Mouse (Mus musculus) kidney, adult 2 months (tissue): ENCODE results near the gene Adrb1. TPM values are rescaled to one million over a fixed set of nuclear protein-coding genes. Genes with fewer than 3 reads are reported as not detected.

Experiments
- DNase-seq: peaks from one replicate; pipeline ENCODE4 v3.0.0; 2021
- H3K27ac ChIP-seq: fragments of 200-500 bp; 2 replicates; pipeline ENCODE4 v1.5.1; 2012; ENCODE audit warnings: low read depth, low read length, control low read depth, inconsistent platforms; ENCODE audit not compliant: insufficient read depth
- H3K27me3 ChIP-seq: fragments of 200-500 bp; replicated peaks from 2 replicates; pipeline ENCODE4 v1.6.1; 2012; ENCODE audit warnings: mild to moderate bottlenecking, moderate library complexity, low read length, inconsistent platforms; ENCODE audit not compliant: control insufficient read depth, insufficient read depth
- H3K36me3 ChIP-seq: fragments of 200-500 bp; 2 replicates; pipeline ENCODE4 v1.6.1; 2012; ENCODE audit warnings: mild to moderate bottlenecking, moderate library complexity, low read length, inconsistent platforms; ENCODE audit not compliant: control insufficient read depth, insufficient read depth
- H3K4me1 ChIP-seq: fragments of 200-500 bp; 2 replicates; pipeline ENCODE4 v1.6.1; 2011; ENCODE audit warnings: low read length; ENCODE audit not compliant: control insufficient read depth, insufficient read depth
- H3K4me3 ChIP-seq: fragments of 200-500 bp; 2 replicates; pipeline ENCODE4 v1.5.1; 2011; ENCODE audit warnings: mild to moderate bottlenecking, low read depth, low read length, control low read depth; ENCODE audit not compliant: insufficient read depth
- CTCF ChIP-seq: fragments of 200-500 bp; conservative IDR thresholded peaks from 2 replicates; pipeline ENCODE4 v1.5.1; 2011; ENCODE audit warnings: low read depth, mild to moderate bottlenecking, control low read depth, low read length, moderate library complexity, mixed read lengths; ENCODE audit not compliant: insufficient read depth, insufficient read length
- POLR2A ChIP-seq: fragments of 200-500 bp; IDR thresholded peaks from one replicate; pipeline ENCODE4 v1.6.1; 2011; ENCODE audit warnings: low read depth, low read length, control low read depth
- WGBS: fragments of 180-500 bp; shearing (Covaris S2); methylation state at CpG from one replicate; pipeline ENCODE4 v1.1.7; 2018; 5-methylcytosine and 5-hydroxymethylcytosine counted together
- polyA plus RNA-seq: library from polyadenylated mRNA; depleted of rRNA; stranded (reverse); fragments of >200 nt; gene quantifications from 2 replicates; pipeline ENCODE4 v1.2.3, GENCODE M21; 2012

The Adrb1 gene
- polyA plus RNA-seq, 1 experiment = 2.7 TPM

GRCm38 (mm10) chr19:56691103-56691502 is 30.9 kb upstream of the Adrb1 start:
- Histone ChIP-seq H3K4me3 (no peak overlapping the region), H3K27me3 (no peaks in the 10 kb centered on the region), H3K4me1 (no peaks in the 10 kb centered on the region), H3K27ac (no peak overlapping the region), H3K36me3 (no peaks in the 10 kb centered on the region)
- 92% methylated on average over 3 of the region's 3 CpGs for WGBS
- TF ChIP-seq POLR2A (no peak), CTCF (no peak)
- no peak for DNase-seq

GRCm38 (mm10) chr19:56692451-56692850 is 29.5 kb upstream of the Adrb1 start:
- Histone ChIP-seq H3K27ac (no peak overlapping the region), H3K36me3 (no peaks in the 10 kb centered on the region), H3K4me3 (no peak overlapping the region), H3K27me3 (no peaks in the 10 kb centered on the region), H3K4me1 (no peaks in the 10 kb centered on the region)
- TF ChIP-seq POLR2A (no peak), CTCF (no peak)
- no peak for DNase-seq
- 58% methylated on average over 5 of the region's 5 CpGs for WGBS

GRCm38 (mm10) chr19:56697370-56698144 is 24.4 kb upstream of the Adrb1 start:
- WGBS = 91% methylated on average over 20 of the region's 20 CpGs
- Histone ChIP-seq H3K4me3 (no peak overlapping the region), H3K4me1 (no peaks in the 10 kb centered on the region), H3K36me3 (no peaks in the 10 kb centered on the region), H3K27me3 (no peaks in the 10 kb centered on the region), H3K27ac (no peak overlapping the region)
- DNase-seq = no peak
- TF ChIP-seq CTCF (no peak), POLR2A (no peak)

- 49% methylated on average over 10 of the region's 10 CpGs for WGBS
- Histone ChIP-seq H3K4me1 (no peaks in the 10 kb centered on the region), H3K4me3 (no peak overlapping the region), H3K27ac (no peak overlapping the region), H3K36me3 (no peaks in the 10 kb centered on the region), H3K27me3 (no peaks in the 10 kb centered on the region)
- no peak for TF ChIP-seq CTCF
- DNase-seq = peak; percentile 37
Observed at GRCm38 (mm10) chr19:56700848-56701247, 21.2 kb upstream of the Adrb1 start.

- H3K4me3 ChIP-seq = no peak overlapping the region
- no peaks in the 10 kb centered on the region for H3K4me1 ChIP-seq
- WGBS = 56% methylated on average over 8 of the region's 8 CpGs
- H3K27ac ChIP-seq = no peak overlapping the region
- no peak for TF ChIP-seq POLR2A
- DNase-seq = no peak
- no peaks in the 10 kb centered on the region for H3K27me3 ChIP-seq
- H3K36me3 ChIP-seq = no peaks in the 10 kb centered on the region
Observed at GRCm38 (mm10) chr19:56701404-56702033, 20.5 kb upstream of the Adrb1 start.

- WGBS = 84% methylated on average over 6 of the region's 6 CpGs
- TF ChIP-seq CTCF (no peak), POLR2A (no peak)
- Histone ChIP-seq H3K27me3 (no peaks in the 10 kb centered on the region), H3K36me3 (no peaks in the 10 kb centered on the region), H3K4me3 (no peak overlapping the region), H3K4me1 (no peaks in the 10 kb centered on the region), H3K27ac (no peak overlapping the region)
- no peak for DNase-seq
Observed at GRCm38 (mm10) chr19:56702039-56702438, 20.0 kb upstream of the Adrb1 start.

GRCm38 (mm10) chr19:56703238-56704097 is 18.5 kb upstream of the Adrb1 start:
- TF ChIP-seq POLR2A (no peak), CTCF (no peak)
- H3K4me3 ChIP-seq = no peak overlapping the region
- 59% methylated on average over 12 of the region's 12 CpGs for WGBS
- H3K27me3 ChIP-seq = no peaks in the 10 kb centered on the region
- H3K27ac ChIP-seq = no peak overlapping the region
- H3K4me1 ChIP-seq = no peaks in the 10 kb centered on the region
- peak; percentile 58 for DNase-seq
- H3K36me3 ChIP-seq = no peaks in the 10 kb centered on the region
